Mouse (Mus musculus): ENCODE measurements around the gene Camta1. TPM values are rescaled to one million over a fixed set of nuclear protein-coding genes. Genes with fewer than 3 reads are reported as not detected.
"Not testable (repeated sequence)": the region's sequence is repeated elsewhere in the genome, so short reads cannot be mapped to it uniquely, and the experiment has no call there.

Gene Camta1
- total RNA-seq, 1 experiment from 2014 or later, result 34.9 TPM

GRCm38 (mm10) chr4:151074817-151075216 is 786.9 kb downstream of the Camta1 start:
- no peak for ATAC-seq (replicated peaks; ENCODE audit: low read depth, poor library complexity, severe bottlenecking)

- peak; percentile 66 for ATAC-seq (replicated peaks; ENCODE audit: low read depth, poor library complexity, severe bottlenecking)
These were observed 788.5 kb downstream of the Camta1 start for GRCm38 (mm10) chr4:151073108-151073744.

GRCm38 (mm10) chr4:151070962-151071361 is 790.7 kb downstream of the Camta1 start:
- peak; percentile 76 for ATAC-seq (replicated peaks; ENCODE audit: low read depth, poor library complexity, severe bottlenecking)

- peak; percentile 68 for ATAC-seq (replicated peaks; ENCODE audit: low read depth, poor library complexity, severe bottlenecking)
These were observed 792.9 kb downstream of the Camta1 start for GRCm38 (mm10) chr4:151068751-151069150.

GRCm38 (mm10) chr4:151059566-151059965 is 802.1 kb downstream of the Camta1 start:
- ATAC-seq (replicated peaks; ENCODE audit: low read depth, poor library complexity, severe bottlenecking), result no peak

- ATAC-seq (replicated peaks; ENCODE audit: low read depth, poor library complexity, severe bottlenecking), result no peak
These were observed 803.0 kb downstream of the Camta1 start for GRCm38 (mm10) chr4:151058634-151059033.

GRCm38 (mm10) chr4:151057347-151058321 is 804.0 kb downstream of the Camta1 start, which contains the start of gene Vamp3:
Gene Vamp3 (minus strand): TSS chr4:151057963.
- ATAC-seq (replicated peaks; ENCODE audit: low read depth, poor library complexity, severe bottlenecking), result peak; percentile 97

GRCm38 (mm10) chr4:151051162-151051561 is 810.5 kb downstream of the Camta1 start:
- peak; percentile 45 for ATAC-seq (replicated peaks; ENCODE audit: low read depth, poor library complexity, severe bottlenecking)

GRCm38 (mm10) chr4:151046524-151046923 is 815.2 kb downstream of the Camta1 start:
- no peak for ATAC-seq (replicated peaks; ENCODE audit: low read depth, poor library complexity, severe bottlenecking)

- no peak; the same call in 1 of the 2 replicates for ATAC-seq (replicated peaks; ENCODE audit: low read depth, poor library complexity, severe bottlenecking)
These were observed 816.6 kb downstream of the Camta1 start for GRCm38 (mm10) chr4:151044944-151045570.

GRCm38 (mm10) chr4:151044037-151044943 is 817.4 kb downstream of the Camta1 start, which contains the start of gene Per3:
Gene Per3 (minus strand): TSS chr4:151044665.
- peak; percentile 91 for ATAC-seq (replicated peaks; ENCODE audit: low read depth, poor library complexity, severe bottlenecking)

- no peak for ATAC-seq (replicated peaks; ENCODE audit: low read depth, poor library complexity, severe bottlenecking)
These were observed 818.4 kb downstream of the Camta1 start for GRCm38 (mm10) chr4:151043281-151043680.

GRCm38 (mm10) chr4:151041506-151041905 is 820.2 kb downstream of the Camta1 start:
- no peak for ATAC-seq (replicated peaks; ENCODE audit: low read depth, poor library complexity, severe bottlenecking)

- no peak for ATAC-seq (replicated peaks; ENCODE audit: low read depth, poor library complexity, severe bottlenecking)
These were observed 823.9 kb downstream of the Camta1 start for GRCm38 (mm10) chr4:151037800-151038199.

GRCm38 (mm10) chr4:151036521-151036920 is 825.2 kb downstream of the Camta1 start:
- ATAC-seq (replicated peaks; ENCODE audit: low read depth, poor library complexity, severe bottlenecking), result no peak

GRCm38 (mm10) chr4:151027001-151027400 is 834.7 kb downstream of the Camta1 start:
- peak; percentile 91 for ATAC-seq (replicated peaks; ENCODE audit: low read depth, poor library complexity, severe bottlenecking)

- peak; percentile 54 for ATAC-seq (replicated peaks; ENCODE audit: low read depth, poor library complexity, severe bottlenecking)
These were observed 837.5 kb downstream of the Camta1 start for GRCm38 (mm10) chr4:151024152-151024551.

- ATAC-seq (replicated peaks; ENCODE audit: low read depth, poor library complexity, severe bottlenecking), result not testable (repeated sequence)
These were observed 844.3 kb downstream of the Camta1 start for GRCm38 (mm10) chr4:151017356-151017755.

- ATAC-seq (replicated peaks; ENCODE audit: low read depth, poor library complexity, severe bottlenecking), result no peak
These were observed 845.7 kb downstream of the Camta1 start for GRCm38 (mm10) chr4:151015946-151016345.

Measured in common myeloid progenitor, adult 5-6 weeks (primary cell).